Mouse (Mus musculus) lung, postnatal 14 days (tissue): ENCODE results near the gene Eml4.

Experiments used
- DNase-seq: peaks from one replicate; pipeline ENCODE4 v3.0.0; 2021

Eml4 gene

DNA sequence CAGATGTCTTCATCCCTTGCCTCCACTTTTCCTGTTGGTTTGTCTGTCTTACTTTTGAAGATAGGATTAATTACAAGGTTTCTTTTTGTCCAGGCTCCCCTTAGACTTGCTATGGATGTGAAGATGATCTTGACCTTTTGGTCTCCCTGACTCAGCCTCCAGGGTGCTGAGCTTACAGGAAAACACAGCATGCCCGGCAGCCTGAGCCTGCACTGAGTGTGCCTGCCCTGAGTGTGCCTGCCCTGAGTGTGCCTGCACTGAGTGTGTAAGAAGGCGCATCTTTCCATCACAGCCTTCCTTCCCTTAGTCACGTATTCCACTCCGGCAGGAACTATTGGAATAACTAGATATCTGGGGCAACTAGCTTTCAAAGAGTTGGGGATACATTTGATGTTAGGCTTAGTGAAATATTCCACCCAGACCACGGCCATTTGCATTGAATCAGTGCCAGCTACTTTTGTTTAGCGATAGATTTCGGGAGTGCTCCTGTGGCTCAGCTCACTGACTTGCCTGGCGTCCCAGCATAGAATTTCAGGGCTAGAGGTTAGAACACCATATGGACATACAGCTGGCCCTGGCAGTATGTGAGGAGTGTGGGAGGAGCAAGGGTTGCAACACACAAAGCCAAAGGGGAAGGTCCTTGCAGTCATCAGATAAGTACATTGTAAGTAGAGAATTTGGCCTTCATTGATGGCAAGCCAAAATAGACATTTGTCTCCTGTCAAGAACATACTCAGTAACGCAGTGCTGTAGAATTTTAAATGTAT, 2.5 kb upstream of the Eml4 start:
- DNase-seq: no peak

DNA sequence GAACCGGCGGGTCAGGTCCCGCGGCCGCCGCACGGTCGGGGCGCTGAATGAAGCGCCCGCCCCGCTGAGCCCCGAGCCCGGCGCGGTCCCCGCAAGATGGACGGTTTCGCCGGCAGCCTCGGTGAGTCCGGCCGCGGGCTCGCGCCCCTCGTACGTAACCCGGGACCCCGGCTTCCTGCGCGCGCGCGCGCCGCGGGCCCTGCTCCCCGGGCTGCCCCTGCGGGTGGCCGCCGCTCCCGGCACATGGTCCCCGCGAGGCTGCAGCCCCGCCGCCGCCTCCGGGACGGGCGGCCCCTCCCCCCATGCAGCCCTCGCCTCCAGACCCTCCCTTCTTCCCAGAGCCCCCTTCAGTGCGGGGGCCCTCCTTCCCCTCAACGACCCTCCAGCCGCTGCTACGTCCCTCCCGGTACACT, 394 bp downstream of the Eml4 start:
- DNase-seq: no peak

DNA sequence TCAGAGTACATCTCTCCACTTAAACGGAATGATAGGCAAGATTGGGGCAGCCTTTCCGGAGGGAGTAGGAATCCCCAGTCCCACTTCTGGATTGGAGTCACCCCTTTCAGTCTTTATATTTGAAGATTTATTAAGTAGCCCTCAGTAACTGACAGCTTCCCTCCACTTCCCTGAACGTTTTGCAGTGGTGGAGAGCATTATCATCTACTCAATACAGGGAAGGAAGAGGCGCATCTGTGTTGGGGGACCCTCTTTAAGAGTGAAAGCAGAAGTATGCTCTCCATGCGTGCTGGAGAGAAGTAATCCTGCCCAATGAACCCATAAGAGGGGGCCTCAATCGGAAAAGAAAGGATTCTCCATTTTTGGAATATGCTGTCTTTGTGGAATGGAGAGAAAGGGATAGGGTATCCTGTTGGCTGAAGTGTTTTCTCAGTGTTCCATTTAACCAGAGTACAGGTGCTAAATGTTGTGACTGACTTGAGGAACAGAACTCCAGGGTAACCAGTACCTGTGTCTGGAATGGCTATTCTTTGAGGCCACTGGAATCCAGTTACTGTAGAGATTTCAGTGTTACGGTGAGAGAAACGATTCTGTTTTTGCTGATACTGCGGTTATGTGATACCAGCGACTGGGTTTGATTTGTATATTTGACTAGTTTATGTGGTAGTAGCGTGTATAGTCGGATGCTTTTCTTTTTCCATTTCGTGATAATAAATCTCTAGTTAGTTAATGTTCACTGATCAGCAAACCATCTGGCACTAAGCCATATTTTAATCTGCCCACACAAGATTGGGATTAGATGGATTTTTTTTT, 1.1 kb downstream of the Eml4 start:
- no peak for DNase-seq

DNA sequence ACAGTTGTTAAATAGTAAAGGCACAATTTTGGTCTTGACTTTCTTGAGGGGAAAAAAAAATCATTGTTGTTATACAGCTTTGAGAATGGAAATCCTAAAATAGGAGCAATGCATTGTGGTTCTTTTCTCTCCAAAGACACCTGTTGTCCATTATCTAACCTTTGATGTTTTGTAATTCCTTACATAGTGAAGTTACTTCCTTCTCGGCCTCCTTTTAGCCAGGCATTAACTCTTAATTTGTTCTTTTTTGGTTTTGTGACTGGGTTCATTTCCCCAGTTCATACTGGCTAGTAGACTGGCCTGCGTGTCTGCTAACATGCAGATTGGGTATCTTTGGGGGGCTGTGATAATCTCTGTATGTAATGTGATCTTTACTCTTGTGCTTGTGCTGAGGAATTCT, 1.7 kb downstream of the Eml4 start:
- DNase-seq: no peak

DNA sequence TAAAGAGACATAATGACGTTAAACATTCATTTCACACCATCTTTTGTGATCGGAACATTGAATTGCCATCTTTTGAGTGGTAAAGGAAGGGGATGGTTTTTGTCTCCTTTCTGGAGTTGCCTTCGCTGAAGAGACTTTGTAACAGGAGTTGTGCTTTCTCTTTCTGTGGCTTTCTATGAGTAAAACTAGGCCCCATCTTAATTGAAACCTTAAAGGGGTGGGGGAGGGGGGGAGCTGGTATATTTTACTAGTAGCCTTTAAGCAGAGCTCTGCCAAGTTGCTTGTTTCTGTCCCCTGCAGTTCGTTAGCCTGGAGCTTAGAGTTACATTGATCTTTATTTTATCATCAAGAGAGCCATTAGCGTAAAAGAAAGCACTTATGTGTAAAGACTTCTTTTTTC, 2.3 kb downstream of the Eml4 start:
- no peak for DNase-seq

DNA sequence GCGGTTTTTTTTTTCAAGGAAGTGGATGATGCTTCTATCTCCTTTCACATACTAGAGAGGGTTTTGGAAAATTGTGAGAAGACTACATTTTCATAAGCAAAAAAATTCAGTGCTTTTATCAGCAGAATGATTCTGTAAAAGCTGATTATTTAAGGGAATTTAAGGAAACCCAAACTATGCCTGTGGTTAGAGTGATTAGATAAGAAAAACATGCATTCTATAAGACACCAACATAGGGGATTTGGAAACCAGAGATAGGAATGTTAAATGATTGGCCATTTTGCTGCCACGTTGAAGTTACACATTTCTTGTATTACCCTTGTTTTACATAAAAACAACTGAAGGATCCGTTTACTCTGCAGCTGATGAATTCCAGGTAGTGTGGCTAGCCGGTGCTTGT, 2.7 kb downstream of the Eml4 start:
- DNase-seq: no peak

DNA sequence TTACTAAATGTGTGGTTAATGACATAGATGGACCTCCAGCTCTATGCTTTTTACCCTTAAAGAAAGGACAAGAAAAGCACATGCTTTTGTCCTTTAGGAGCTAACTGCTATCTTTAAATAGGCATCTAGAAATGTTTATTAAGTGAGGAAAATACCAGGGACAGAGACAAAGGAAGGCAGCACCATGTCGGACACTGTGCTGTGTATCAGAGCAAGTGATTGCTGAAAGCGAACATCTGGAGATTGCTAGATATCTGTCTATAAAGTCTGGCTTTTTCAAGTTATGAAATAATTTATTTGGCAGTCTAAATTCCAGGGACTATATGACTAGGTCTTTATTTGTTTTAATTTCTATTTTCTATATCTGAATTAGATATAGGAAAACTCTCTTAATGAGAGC, 4.8 kb downstream of the Eml4 start:
- DNase-seq: no peak

DNA sequence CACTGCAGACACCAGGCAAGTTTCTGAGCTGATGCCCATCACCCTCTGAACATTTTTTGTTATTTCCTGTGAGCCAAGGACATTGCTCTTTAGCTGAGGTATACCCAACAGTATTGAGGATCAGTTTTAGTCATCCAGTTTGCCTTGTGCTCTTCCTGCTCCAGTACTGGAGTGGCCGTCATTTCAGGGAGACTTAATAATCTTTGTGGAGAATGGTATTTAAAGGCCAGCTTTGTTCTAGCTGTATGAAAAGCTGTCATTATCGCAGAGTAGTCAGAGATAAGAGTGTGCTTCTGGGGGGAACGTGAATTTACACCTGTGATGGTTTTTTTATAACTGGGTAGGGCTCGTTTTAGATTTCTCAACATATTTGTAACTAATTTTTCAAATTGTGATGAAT, 9.2 kb downstream of the Eml4 start:
- DNase-seq: no peak

DNA sequence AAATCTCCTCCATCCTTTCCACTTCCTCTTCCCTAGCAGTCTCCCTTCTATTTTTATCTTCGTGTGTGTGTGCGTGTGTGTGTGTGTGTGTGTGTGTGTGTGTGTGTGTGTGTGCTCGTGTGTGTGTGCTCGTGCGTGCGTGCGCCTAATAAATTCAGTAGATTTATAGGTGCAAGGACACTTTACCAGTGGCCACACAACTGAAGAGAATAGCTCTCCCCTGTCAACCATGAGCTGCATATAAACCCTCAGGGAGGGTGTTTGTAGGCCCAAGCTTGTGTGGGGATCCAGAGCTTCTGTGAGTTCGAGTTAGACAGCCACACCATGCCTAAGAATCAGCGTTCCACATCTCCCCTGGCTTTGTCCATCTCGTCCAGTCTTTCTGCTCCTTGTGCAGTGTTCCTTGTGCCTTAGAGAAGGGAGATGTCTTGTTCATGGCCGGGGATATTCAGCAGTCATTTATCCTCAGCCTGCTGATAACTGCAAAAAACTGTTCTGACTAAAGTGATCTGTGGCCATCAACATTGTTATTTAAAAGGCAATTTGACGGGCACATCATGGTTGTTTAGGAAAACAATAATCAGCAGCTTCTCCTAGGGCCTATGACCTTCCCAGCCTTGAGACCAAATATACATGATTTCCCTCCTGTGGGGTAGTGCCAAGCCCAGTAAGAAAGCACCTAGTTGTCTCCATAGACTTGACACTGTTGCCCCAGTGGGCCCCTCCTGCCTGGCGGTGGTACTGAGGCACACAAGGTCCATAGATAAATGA, 10.2 kb downstream of the Eml4 start:
- DNase-seq: no peak

DNA sequence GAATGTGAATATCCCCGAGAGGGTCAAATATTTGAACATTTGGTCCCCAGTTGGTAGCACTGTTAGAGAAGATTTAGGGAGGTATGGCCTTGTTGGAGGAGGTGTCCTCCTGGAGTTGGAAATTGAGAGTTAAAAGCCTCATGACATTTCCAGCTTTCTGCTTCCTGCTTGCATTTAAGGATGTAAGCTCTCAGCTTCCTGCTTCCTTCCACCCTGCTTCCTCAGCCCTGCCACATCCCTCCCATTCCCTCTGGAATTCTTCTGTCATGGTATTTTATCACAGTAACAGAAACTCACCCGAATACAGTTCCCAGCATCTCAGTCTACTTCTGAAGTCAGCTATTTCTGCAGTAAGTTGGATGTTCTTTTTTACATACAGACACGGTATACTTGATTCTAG, 12.3 kb downstream of the Eml4 start:
- DNase-seq: no peak

DNA sequence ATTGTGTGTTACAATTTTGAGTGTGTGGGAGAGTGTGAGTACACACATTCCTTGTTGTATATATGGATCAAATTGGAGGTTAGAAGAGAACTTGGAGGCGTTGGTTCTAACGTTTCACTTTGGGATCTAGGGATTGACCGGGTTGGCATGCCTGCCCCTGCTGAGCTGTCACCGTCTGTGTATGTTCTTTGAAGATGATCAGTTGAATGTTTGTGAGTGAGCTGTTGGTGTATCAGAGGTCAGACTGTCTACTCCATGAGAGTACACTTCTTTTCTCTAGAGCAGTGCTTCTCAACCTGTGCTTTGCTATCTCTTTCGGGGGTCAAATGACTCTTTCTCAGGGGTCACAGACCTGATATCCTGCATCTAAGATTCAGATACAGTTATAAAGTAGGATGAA, 13.6 kb downstream of the Eml4 start:
- no peak for DNase-seq

DNA sequence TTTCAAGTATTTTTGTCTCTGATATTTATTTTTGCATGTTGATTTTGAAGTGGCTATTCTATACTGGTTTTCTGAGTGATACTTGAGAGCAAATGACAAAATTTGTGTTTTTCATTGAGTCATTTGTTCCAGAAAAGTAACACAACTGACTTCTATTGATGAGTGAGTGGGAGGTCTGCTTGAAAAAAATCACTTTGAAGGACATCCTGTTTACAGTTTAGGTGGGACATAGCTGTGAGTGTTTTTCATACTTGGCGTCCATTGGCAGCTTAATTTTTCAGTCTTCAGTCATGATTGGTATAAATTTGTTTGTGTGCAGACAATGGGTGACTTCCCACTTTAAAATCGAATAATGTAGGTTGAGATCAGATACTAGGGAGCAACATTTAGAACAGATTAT, 14.4 kb downstream of the Eml4 start:
- no peak for DNase-seq

DNA sequence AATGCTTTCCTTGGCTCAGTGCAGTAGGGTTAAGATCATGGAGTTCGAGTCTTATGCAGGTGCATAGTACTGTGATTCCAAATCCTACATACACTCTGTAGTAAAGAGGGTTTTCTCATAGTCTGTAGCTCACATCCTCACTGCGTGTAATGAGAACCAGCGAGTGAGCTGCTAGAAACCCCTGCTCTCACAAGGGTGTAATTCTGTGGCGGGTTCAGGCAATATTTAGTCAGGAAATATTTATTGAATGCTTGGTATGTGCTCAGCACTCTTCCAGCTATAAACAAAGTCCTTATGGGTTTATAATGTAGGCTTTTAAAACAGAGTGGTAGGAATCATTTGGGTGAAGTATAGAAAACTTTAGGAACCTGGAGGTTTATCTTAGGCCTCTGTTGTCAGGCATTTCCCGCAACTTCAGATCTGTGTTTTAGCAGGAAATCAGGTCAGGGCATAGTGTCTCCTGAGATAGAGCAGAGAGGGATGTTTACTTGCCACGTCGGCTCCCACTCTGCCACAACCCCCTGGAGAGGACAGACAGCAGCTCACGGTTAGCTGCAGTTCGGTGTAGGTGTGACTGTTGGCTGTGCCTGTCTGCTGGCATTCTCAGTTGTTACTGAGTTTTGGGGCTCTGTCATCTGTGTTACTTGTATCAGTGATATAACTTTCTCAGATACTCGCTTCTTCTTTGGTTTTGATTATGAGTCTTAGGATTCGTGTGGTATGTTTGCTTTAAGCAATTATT, 15.1 kb downstream of the Eml4 start:
- no peak for DNase-seq

DNA sequence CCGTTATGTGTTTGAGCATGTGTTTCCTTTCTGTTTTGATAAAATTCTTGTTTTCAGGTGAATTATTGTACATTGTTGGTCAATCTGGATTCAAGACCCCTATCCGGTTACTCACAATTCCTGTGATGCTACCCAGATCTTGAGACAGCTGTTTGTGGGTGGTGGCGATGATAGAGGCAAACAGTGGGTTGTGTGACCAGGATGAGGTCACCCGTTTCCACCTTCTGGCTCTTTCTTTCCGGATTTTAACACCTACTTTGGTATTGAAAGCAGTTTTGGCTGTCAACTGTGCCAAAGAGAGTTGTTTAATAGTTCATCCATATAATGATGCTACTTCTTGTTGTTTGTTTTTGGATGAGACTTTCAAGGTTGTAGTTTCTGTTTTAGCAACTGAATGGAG, 16.7 kb downstream of the Eml4 start:
- DNase-seq: no peak

DNA sequence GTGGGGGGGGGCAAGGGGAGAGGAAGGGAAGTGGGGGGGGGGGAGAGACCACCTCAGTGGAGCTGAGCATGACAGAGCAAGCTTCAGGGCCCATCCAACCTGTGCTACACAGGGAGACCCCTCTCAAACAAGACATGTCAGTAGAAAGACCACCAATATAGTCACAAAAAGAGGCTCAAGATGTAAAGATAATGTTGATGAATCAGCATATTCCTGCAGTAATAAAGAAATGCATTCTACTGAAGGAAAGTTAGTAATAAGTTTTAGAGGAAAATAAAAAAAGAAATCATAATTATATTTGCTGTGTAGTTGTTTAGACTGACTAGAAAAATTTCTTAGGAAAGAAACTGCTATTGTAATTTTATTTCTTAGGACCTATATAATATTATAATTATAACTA, 23.4 kb downstream of the Eml4 start:
- no peak for DNase-seq

DNA sequence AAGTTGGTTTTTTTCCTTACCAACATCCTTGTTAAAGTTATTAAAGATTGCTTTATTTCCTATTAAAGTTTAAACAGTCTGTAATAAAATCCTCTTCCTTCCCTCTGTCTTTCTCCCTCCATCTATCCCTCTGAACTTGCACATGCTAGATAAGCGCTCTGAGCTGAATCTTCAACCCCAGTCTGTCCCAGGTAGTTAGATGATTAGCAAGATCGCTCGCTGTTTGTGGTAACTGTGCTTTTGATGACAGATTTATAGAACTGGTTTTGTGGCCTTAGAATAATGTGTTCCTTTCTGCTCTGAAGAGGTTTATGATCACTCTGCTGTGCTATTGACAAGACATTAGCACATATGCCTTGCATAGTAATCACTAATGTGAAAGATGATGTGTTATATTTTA, 25.1 kb downstream of the Eml4 start:
- DNase-seq: no peak

DNA sequence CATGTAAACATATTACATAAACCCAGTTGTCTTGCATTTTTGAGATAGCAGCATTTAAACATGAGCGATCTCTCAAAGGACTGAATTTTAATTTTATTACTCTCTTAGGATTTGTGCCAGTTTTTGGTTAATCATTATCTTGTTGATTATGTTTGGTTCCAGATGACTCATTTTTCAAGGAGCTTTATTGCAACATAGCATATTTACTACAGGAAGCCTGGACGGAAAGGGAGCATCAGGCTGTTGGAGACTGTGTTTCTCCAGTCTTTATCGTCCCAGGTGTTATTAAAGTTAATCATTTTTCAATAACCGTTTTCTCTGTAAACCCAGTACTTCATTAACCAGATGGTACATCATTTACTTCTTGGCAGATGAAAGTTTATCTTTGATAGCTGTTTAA, 26.1 kb downstream of the Eml4 start:
- no peak for DNase-seq

DNA sequence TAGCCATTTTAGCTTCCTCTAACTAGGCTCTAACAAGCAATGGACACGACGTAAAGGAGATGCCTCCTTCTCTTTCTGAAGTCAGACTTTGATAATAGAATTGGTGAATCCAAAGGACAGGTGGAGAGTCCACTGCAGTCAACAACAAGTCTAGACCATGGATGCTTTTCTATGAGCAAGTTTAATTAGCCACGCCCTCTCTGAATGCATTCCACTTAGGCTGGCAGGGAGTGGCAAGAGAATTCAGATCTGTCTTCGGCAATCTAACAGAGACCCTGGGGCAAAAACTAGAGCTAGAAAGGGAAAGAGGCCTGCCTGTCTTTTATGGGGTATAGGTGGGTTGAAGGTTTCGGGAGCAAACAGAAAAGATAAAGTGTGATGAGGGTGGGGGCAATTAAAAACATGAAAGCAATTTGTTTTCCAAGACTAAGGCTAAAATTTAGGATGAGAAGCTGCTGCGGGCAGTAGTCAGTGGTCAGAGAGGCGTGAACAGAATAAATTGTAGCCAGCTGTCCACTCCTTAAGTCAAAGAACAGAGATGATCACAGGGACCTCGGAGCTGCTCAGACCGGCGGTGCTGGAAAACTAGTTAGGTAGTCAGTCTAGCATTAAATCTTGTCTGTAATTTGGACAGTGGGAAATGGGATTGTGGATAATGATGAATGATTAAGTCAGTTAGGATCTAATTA, 27.2 kb downstream of the Eml4 start:
- no peak for DNase-seq

DNA sequence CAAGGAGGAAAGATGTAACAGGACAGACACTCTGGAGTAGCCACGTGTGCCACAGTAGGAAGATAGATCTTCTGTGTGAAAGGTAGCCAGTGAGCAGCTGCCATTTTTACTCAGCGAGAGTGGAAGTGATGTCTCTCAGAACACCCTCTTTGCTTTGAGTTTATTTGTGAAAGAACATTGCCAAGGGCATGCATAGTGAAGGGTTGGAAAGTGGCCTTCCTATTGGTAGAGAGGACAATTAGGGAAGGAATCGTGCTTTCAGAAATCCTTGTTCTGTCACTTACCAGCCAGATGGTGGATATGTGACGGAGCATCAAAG, 27.7 kb downstream of the Eml4 start:
- no peak for DNase-seq

DNA sequence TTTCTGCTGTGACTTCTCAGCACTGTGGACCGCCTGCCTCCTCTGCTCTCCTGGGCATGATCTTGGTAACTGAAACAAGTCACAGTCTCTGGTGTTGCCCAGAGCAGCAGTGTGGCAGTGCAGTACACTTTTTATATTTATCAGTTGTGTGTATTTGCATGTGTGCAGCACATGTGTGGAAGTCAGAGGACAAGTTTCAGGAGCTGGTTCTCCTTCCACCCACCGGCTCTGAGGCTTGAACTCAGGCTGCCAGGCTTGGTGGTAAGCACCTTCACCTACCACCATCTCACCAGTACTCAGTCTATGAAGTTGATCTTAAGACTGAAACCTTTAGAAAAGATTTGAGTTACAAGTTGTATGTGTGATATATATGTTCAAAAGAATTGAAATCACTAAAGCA, 28.6 kb downstream of the Eml4 start:
- DNase-seq: no peak

DNA sequence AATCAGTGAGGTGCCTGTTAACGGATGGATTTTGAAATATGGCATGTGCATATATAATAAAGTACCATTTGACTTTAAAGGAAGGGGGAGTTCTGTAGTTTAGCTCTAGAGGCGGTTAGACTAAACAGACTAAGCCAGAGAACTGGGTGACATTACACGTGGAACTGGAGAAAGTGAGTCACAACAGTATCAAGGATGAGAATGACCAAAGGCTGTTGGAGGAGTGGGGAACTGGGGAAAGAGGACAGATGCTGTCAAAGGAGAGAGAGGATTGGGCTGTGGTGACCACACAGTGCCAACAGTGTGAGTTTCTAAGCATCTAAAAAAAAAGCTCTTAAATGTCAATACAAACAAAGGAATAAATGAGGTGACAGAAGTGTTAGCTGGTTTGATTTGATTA, 29.1 kb downstream of the Eml4 start:
- no peak for DNase-seq

DNA sequence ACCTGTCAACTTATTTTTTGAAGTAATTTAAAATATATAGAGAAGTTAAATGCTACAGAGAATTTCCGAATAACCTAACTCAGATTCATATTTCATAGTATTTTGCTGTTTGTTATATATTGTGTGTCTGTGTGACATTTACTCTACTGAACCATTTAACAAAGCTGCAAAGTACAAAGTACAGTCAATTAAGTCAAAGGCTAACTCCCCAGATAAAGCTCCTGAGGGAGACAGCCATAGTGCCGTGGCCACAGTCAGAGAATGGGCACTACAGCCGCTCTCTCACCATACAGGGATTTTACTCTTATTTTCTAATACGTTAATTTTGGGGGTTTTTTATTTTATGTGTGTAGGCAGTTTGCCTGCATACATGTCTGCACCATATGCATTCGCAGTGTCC, 32.0 kb downstream of the Eml4 start:
- DNase-seq: no peak

DNA sequence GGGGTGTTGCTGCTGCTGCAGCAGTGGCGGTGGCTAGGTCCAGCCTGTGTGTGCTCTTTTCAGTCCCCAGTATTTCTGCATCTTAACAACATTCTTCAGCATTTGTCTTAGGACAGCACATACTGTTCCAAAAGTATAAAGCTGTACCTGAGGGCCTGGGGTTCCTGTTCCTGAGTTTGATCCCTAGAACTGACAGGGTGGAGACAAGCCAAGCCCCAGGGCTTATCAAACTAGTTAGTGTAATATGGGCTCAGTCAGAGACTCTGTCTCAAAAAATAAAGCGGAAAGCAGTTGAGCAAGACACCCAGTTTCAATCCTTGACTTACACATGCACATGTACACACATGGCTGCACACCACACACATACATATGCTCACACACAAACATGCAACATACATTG, 34.2 kb downstream of the Eml4 start:
- no peak for DNase-seq
